Mouse (Mus musculus) midbrain, embryonic 16.5 days (tissue): ENCODE data around the gene Carmil3. TPM values are rescaled to one million over a fixed set of nuclear protein-coding genes. Genes with fewer than 3 reads are reported as not detected.

Experiments
- ATAC-seq: fragments of 200-750 bp; cut with Nextera tagmentation; 2 replicates; pipeline ENCODE4 v1.8.0; 2017; ENCODE audit warnings: moderate TSS enrichment
- H3K27ac ChIP-seq: fragments of 300-500 bp; sonication (generic); 2 replicates; pipeline ENCODE4 v1.5.1; 2014; ENCODE audit warnings: mild to moderate bottlenecking, low read length, mixed read lengths
- H3K27me3 ChIP-seq: fragments of 300-500 bp; sonication (generic); 2 replicates; pipeline ENCODE4 v1.6.1; 2014; ENCODE audit warnings: low read depth, low read length, mixed read lengths; ENCODE audit not compliant: control insufficient read depth, insufficient read depth
- H3K36me3 ChIP-seq: fragments of 300-500 bp; sonication (generic); 2 replicates; pipeline ENCODE4 v1.6.1; 2014; ENCODE audit warnings: mild to moderate bottlenecking, low read length, moderate library complexity, mixed read lengths; ENCODE audit not compliant: control insufficient read depth, insufficient read depth
- H3K4me1 ChIP-seq: fragments of 300-500 bp; sonication (generic); 2 replicates; pipeline ENCODE4 v1.6.1; 2014; ENCODE audit warnings: mild to moderate bottlenecking, low read length, mixed read lengths; ENCODE audit not compliant: control insufficient read depth, insufficient read depth
- H3K4me2 ChIP-seq: fragments of 300-500 bp; sonication (generic); 2 replicates; pipeline ENCODE4 v1.6.1; 2014; ENCODE audit warnings: mild to moderate bottlenecking, low read length, mixed read lengths
- H3K4me3 ChIP-seq: fragments of 300-500 bp; sonication (generic); 2 replicates; pipeline ENCODE4 v1.5.1; 2014; ENCODE audit warnings: low read depth, mild to moderate bottlenecking, low read length, moderate library complexity, mixed read lengths
- H3K9ac ChIP-seq: fragments of 300-500 bp; sonication (generic); 2 replicates; pipeline ENCODE4 v1.6.1; 2014; ENCODE audit warnings: low read depth, low read length, mixed read lengths
- H3K9me3 ChIP-seq: fragments of 300-500 bp; sonication (generic); replicated peaks from 2 replicates; pipeline ENCODE4 v1.6.1; 2014; ENCODE audit warnings: mild to moderate bottlenecking, low read length, mixed read lengths; ENCODE audit not compliant: control insufficient read depth, poor library complexity, severe bottlenecking
- WGBS: fragments of 180-500 bp; shearing (Covaris S2); extraction: QIAGEN DNeasy Blood & Tissue Kit; methylation state at CpG from one replicate; pipeline ENCODE4 v1.1.7; 2014; 5-methylcytosine and 5-hydroxymethylcytosine counted together
- polyA plus RNA-seq: library from polyadenylated mRNA; unstranded; fragments of >200 nt; fragmentation: Nextera tagmentation; extraction: Ambion mirVana; gene quantifications from 2 replicates; pipeline ENCODE4 v1.2.1, GENCODE M21; 2015

Gene Carmil3
- polyA plus RNA-seq, 1 experiment from 2014 or later, result 34.5 TPM

DNA sequence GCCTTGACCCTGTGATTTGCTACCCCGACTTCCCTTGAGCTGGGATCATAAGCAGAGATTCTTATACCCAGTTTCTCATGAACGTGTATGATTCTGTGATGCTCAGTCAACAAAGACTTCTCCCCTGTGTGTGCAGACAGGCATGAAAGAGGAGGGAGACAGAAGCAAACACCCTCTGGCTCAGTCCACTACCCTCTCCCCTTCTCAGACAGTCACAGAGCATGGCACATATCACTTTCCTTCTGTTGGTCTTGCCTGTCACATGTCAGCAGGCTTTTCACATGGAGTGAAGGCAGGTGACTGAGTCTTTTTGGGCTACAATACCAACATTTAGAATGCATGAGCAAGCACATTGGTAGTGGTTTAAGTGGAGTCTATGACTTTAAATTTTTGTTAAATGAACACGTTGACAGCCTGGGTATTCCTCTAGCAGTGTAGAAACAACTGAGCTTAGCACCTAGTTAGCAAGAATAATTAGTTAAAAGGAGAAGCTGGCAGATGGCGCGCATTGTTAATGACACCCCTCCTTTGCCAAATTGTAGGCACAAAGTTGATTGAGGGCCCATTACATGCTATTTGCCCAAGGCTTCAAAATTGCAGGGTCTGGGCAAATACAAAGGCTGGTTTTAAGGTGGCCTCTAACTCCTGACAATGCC lies 5.9 kb upstream of the Carmil3 start:
- H3K9ac ChIP-seq, result no peak overlapping the region
- ATAC-seq, result no peak
- H3K4me2 ChIP-seq, result no peak overlapping the region
- no peak overlapping the region for H3K4me3 ChIP-seq
- no peak overlapping the region for H3K27ac ChIP-seq
- no peaks in the 10 kb centered on the region for H3K9me3 ChIP-seq
- H3K27me3 ChIP-seq, result no peaks in the 10 kb centered on the region
- peaks cover 1% of the 10 kb centered on the region; the same call in 1 of the 2 replicates for H3K4me1 ChIP-seq
- 80% methylated on average over 5 of the region's 5 CpGs for WGBS
- no peaks in the 10 kb centered on the region for H3K36me3 ChIP-seq

DNA sequence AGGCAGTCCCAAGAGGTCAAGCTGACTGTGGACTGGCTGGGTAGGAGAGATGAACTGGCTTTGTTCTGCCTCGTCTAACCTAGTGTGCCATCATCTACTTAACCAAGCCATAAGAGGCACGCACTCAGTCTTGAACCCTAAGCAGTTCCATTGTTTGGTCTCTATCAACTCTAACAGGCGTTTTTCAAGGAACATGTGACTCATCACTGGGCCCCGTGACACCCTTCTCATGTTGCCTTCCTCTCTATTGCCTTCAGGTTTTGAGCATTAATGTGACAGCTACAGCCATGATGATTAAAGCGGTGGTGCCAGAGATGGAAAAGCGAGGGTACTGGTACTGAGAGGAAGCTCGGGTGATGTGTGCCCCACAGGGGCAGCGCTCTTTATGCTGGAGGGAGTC lies 3.6 kb upstream of the Carmil3 start:
- no peak for ATAC-seq
- Histone ChIP-seq H3K9me3 (no peaks in the 10 kb centered on the region), H3K27ac (no peak overlapping the region), H3K4me1 (peaks cover 10% of the 10 kb centered on the region), H3K4me2 (no peak overlapping the region), H3K36me3 (no peaks in the 10 kb centered on the region), H3K9ac (no peak overlapping the region), H3K27me3 (no peaks in the 10 kb centered on the region), H3K4me3 (no peak overlapping the region)
- 90% methylated on average over 8 of the region's 8 CpGs for WGBS

DNA sequence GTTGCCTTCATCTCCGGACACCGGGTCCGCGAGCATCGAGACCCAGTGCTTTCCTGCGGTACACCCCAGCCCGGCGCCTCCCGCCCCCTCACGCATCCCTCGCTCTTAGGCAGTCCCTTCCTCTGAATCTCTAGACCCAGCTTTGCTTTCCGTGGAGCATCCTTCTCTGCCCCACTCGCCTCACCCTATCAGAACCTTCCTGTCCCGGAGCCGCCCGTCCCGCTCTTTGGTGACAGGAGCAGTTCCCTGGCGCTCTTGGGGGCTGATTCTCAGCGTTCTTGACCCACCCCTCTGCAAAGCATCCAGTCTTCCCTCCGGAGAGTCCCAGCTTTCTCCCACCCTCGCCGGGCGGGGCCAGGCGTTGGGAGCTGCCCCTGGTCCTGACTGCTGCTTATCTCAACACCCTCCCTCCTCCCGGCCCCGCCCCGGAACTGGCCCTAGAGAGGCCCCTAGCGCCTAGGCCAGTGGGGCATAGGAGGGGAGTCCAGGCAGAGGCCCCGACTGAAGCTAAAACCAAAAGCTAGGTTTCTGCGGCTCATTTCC lies 911 bp downstream of the Carmil3 start:
- under 1% methylated on average over 19 of the region's 30 CpGs for WGBS

DNA sequence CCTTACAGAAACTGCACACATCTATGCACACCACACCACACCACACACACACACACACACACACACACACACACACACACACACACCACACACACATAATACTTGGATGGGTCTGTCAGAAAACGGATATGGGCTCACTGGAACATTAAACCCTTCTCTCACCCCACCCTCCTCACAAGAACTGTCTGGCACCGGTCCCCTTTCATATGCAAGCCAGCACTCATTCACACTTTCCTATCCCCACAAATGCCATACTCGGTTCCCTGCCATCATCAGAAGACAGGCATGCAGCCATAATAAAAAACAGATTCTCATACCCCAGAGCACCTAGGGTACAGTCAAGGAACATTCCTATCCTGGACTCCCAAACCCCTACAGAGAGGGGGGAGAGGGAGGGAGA lies 1.7 kb downstream of the Carmil3 start:
- Histone ChIP-seq H3K4me3 (peak overlapping the region; percentile 77), H3K4me2 (peak overlapping the region; percentile 73), H3K27ac (no peak overlapping the region), H3K4me1 (peaks cover 16% of the 10 kb centered on the region), H3K36me3 (peaks cover 12% of the 10 kb centered on the region; the same call in 1 of the 2 replicates), H3K9ac (peak overlapping the region; percentile 90), H3K9me3 (no peaks in the 10 kb centered on the region), H3K27me3 (no peaks in the 10 kb centered on the region)
- ATAC-seq, result no peak
- 51% methylated on average over 3 of the region's 3 CpGs for WGBS

More for the DNA sequence above, 911 bp downstream of the Carmil3 start:
- H3K9ac ChIP-seq, result peak overlapping the region; percentile 90
- H3K4me3 ChIP-seq, result peak overlapping the region; percentile 77
- peaks cover 16% of the 10 kb centered on the region for H3K4me1 ChIP-seq
- peak; percentile 72 for ATAC-seq
- H3K27ac ChIP-seq, result peak overlapping the region; percentile 95
- H3K4me2 ChIP-seq, result peak overlapping the region; percentile 73
- H3K9me3 ChIP-seq, result no peaks in the 10 kb centered on the region
- H3K27me3 ChIP-seq, result no peaks in the 10 kb centered on the region
- H3K36me3 ChIP-seq, result peaks cover 12% of the 10 kb centered on the region; the same call in 1 of the 2 replicates

DNA sequence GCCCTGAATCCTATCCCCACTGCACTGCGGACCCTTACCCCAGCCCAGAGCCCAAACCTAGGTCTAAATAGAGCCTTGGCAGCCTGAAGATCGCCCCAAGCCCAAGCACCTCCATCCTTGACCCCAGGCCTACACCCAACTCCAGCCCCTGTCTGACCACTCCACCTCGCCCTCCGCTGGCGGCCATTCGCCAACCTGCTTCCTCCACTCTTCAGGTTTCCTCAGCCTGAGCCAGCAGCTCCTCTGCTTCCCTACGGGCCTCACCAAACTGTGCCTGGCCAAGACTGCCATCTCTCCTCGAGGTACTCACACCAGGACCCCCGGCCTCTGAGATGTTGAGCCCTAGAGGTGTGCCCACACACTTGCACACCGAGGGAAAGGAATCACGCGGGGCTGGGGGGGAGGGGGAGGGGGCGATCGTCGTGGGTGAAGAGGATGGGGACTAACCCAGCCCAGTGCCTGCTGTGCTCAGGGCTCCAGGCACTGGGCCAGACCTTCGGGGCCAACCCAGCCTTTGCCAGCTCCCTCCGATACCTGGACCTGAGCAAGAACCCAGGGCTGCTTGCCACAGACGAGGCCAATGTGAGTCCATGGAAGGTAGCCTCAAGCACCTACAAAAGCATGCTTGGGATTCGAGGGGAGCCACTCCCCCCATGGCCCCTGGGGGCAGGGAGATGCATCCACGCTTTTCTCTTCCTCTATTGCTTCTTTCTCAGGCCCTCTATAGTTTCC lies 5.2 kb downstream of the Carmil3 start:
- Histone ChIP-seq H3K27ac (no peak overlapping the region), H3K27me3 (no peaks in the 10 kb centered on the region), H3K4me3 (no peak overlapping the region), H3K9ac (peak overlapping the region; percentile 17; the same call in 1 of the 2 replicates), H3K4me1 (peaks cover 8% of the 10 kb centered on the region), H3K36me3 (peaks cover 31% of the 10 kb centered on the region), H3K4me2 (no peak overlapping the region), H3K9me3 (no peaks in the 10 kb centered on the region)
- no peak for ATAC-seq
- WGBS, result 73% methylated on average over 19 of the region's 20 CpGs

DNA sequence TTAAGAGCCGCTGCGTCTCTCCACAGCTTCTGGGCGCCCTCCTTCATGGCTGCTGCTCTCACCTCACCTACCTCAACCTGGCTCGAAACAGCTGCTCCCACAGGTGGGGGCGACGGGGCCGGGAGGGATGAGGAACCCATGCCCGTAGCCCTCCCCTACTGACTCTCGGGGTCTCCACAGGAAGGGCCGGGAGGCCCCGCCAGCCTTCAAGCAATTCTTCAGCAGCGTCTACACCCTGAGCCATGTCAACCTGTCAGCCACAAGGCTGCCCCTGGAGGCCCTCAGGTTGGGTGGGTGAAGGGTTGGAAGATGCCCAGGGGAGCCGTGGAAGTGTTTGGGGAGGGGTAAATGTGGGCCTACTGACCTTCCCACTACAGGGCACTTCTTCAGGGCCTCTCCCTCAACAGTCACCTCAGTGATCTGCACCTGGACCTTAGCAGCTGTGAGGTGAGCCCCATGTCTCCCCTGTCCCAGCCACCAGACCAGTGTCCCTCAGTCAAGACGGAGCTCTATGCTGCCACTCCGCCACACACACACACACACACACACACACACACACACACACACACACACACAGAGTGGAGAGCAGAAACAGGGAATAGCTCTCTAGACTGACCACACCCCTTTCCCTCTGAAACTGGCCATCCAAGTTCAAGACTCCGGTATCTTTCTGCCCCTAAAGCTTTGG lies 6.5 kb downstream of the Carmil3 start:
- Histone ChIP-seq H3K4me3 (no peak overlapping the region), H3K4me1 (peaks cover 5% of the 10 kb centered on the region), H3K9ac (no peak overlapping the region), H3K4me2 (no peak overlapping the region), H3K9me3 (no peaks in the 10 kb centered on the region), H3K36me3 (peaks cover 31% of the 10 kb centered on the region), H3K27me3 (no peaks in the 10 kb centered on the region), H3K27ac (no peak overlapping the region)
- WGBS, result 75% methylated on average over 16 of the region's 16 CpGs
- no peak for ATAC-seq

DNA sequence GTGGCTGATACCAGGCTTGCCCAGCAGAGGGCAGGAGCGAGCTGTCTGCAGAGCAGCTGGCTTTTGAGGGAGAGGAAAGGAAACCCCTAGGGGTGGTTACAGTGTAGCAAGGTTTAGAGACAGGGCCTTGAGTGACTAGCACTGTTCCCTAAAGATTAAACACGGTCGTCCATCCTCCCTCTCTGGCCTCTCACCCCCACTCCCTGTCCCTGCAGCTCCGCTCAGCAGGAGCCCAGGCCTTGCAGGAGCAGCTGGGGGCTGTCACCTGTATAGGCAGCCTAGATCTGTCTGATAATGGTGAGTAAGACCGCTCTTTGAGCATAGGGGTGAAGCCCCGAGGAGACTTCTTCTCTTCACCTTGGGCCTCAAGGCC lies 7.0 kb downstream of the Carmil3 start:
- WGBS, result 30% methylated on average over 6 of the region's 6 CpGs
- no peaks in the 10 kb centered on the region; the same call in 1 of the 2 replicates for H3K4me1 ChIP-seq
- no peak overlapping the region for H3K27ac ChIP-seq
- H3K36me3 ChIP-seq, result peaks cover 31% of the 10 kb centered on the region
- H3K9me3 ChIP-seq, result no peaks in the 10 kb centered on the region
- H3K4me3 ChIP-seq, result no peak overlapping the region
- no peaks in the 10 kb centered on the region for H3K27me3 ChIP-seq
- peak; percentile 33 for ATAC-seq
- no peak overlapping the region for H3K4me2 ChIP-seq
- H3K9ac ChIP-seq, result no peak overlapping the region

DNA sequence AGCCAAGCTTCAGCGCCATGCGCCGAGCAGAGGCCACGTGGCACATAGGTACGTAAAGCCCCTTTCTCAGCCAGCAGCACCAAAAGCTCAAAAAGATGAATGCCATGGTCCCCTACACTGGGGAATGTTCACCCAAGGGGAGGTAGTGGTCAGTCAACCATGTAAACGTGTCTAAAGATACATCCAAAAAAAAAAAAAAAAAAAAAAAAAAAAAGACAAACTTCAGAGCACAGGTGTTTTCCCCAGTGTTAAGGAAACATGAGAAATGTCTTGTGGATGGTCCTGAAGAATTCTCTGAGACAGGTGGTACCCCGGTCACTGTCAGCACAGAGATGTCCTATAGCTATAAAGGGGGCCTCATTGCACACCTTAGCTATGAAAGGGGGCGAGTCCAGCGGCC lies 15.2 kb downstream of the Carmil3 start:
- peaks cover 10% of the 10 kb centered on the region for H3K36me3 ChIP-seq
- H3K9me3 ChIP-seq, result no peaks in the 10 kb centered on the region
- H3K4me3 ChIP-seq, result no peak overlapping the region
- no peak overlapping the region for H3K4me2 ChIP-seq
- 89% methylated on average over 9 of the region's 9 CpGs for WGBS
- no peaks in the 10 kb centered on the region for H3K4me1 ChIP-seq
- no peak overlapping the region for H3K27ac ChIP-seq
- no peaks in the 10 kb centered on the region for H3K27me3 ChIP-seq
- H3K9ac ChIP-seq, result no peak overlapping the region
- ATAC-seq, result no peak
